Mouse (Mus musculus): ENCODE data around the gene Plpp3. TPM values are rescaled to one million over a fixed set of nuclear protein-coding genes. Genes with fewer than 3 reads are reported as not detected.

Plpp3 gene
- polyA plus RNA-seq, 1 experiment from 2014 or later, result 36.9 TPM

- Histone ChIP-seq H3K4me3 (ENCODE audit: low read depth, low read length) (no peak overlapping the region), H3K4me1 (replicated peaks; ENCODE audit: control insufficient read depth, insufficient read depth, low read length) (peaks cover 10% of the 10 kb centered on the region), H3K4me2 (ENCODE audit: low read length) (no peak overlapping the region), H3K27ac (ENCODE audit: low read depth) (no peak overlapping the region), H3K9ac (ENCODE audit: low read length) (no peak overlapping the region), H3K27me3 (replicated peaks; ENCODE audit: control insufficient read depth, insufficient read depth, low read length) (no peaks in the 10 kb centered on the region; the same call in 1 of the 2 replicates), H3K36me3 (ENCODE audit: control insufficient read depth, insufficient read depth, low read length) (no peaks in the 10 kb centered on the region), H3K9me3 (ENCODE audit: control insufficient read depth, low read length) (no peaks in the 10 kb centered on the region)
- DNase-seq (ENCODE audit: low spot score) (no peak), ATAC-seq (replicated peaks; ENCODE audit: low FRiP score, low TSS enrichment, low read depth) (no peak)
- WGBS, result 79% methylated on average over 7 of the region's 7 CpGs
Measured at GRCm38 (mm10) chr4:105246331-105246730, 89.2 kb downstream of the Plpp3 start.

GRCm38 (mm10) chr4:105248161-105248560 is 91.0 kb downstream of the Plpp3 start:
- no peak overlapping the region for H3K4me2 ChIP-seq (ENCODE audit: low read length)
- no peak overlapping the region for H3K9ac ChIP-seq (ENCODE audit: low read length)
- H3K4me3 ChIP-seq (ENCODE audit: low read depth, low read length), result no peak overlapping the region
- no peaks in the 10 kb centered on the region for H3K36me3 ChIP-seq (ENCODE audit: control insufficient read depth, insufficient read depth, low read length)
- H3K4me1 ChIP-seq (replicated peaks; ENCODE audit: control insufficient read depth, insufficient read depth, low read length), result peaks cover 10% of the 10 kb centered on the region
- no peak for DNase-seq (ENCODE audit: low spot score)
- H3K9me3 ChIP-seq (ENCODE audit: control insufficient read depth, low read length), result no peaks in the 10 kb centered on the region
- 65% methylated on average over 1 of the region's 1 CpGs for WGBS
- no peak overlapping the region for H3K27ac ChIP-seq (ENCODE audit: low read depth)
- no peaks in the 10 kb centered on the region; the same call in 1 of the 2 replicates for H3K27me3 ChIP-seq (replicated peaks; ENCODE audit: control insufficient read depth, insufficient read depth, low read length)
- ATAC-seq (replicated peaks; ENCODE audit: low FRiP score, low TSS enrichment, low read depth), result no peak

- Histone ChIP-seq H3K27me3 (replicated peaks; ENCODE audit: control insufficient read depth, insufficient read depth, low read length) (no peaks in the 10 kb centered on the region; the same call in 1 of the 2 replicates), H3K4me3 (ENCODE audit: low read depth, low read length) (no peak overlapping the region), H3K9ac (ENCODE audit: low read length) (no peak overlapping the region), H3K4me1 (replicated peaks; ENCODE audit: control insufficient read depth, insufficient read depth, low read length) (peaks cover 10% of the 10 kb centered on the region), H3K36me3 (ENCODE audit: control insufficient read depth, insufficient read depth, low read length) (no peaks in the 10 kb centered on the region), H3K4me2 (ENCODE audit: low read length) (no peak overlapping the region), H3K27ac (ENCODE audit: low read depth) (no peak overlapping the region), H3K9me3 (ENCODE audit: control insufficient read depth, low read length) (no peaks in the 10 kb centered on the region)
- DNase-seq (ENCODE audit: low spot score), result no peak
- ATAC-seq (replicated peaks; ENCODE audit: low FRiP score, low TSS enrichment, low read depth), result no peak
- WGBS, result 87% methylated on average over 4 of the region's 4 CpGs
Measured at GRCm38 (mm10) chr4:105249283-105249682, 92.1 kb downstream of the Plpp3 start.

DNA sequence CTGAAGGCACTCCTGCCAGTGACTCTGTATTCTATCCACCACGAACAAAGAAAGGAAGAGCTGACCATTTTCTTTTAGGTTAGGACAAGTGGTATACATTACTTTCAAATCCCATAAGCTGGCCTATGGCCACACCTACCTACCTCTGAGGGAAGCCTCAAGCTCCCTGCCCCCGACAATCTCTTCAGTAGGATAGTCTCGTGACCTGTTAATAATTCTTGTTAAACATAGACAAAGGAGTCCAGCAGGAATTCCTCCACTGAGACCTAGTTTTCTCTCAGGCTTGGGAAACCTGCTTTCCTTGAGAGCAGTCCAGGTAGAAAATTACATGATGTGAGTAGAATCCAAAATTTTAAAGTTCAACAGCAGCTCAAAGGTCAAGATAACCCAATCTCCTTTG is 93.8 kb downstream of the Plpp3 start:
- H3K27ac ChIP-seq (ENCODE audit: low read depth), result no peak overlapping the region
- ATAC-seq (replicated peaks; ENCODE audit: low FRiP score, low TSS enrichment, low read depth), result no peak
- no peaks in the 10 kb centered on the region for H3K4me1 ChIP-seq (replicated peaks; ENCODE audit: control insufficient read depth, insufficient read depth, low read length)
- H3K9ac ChIP-seq (ENCODE audit: low read length), result no peak overlapping the region
- 62% methylated on average over 3 of the region's 3 CpGs for WGBS
- DNase-seq (ENCODE audit: low spot score), result no peak
- no peaks in the 10 kb centered on the region for H3K9me3 ChIP-seq (ENCODE audit: control insufficient read depth, low read length)
- H3K36me3 ChIP-seq (ENCODE audit: control insufficient read depth, insufficient read depth, low read length), result no peaks in the 10 kb centered on the region
- no peak overlapping the region for H3K4me2 ChIP-seq (ENCODE audit: low read length)
- no peaks in the 10 kb centered on the region for H3K27me3 ChIP-seq (replicated peaks; ENCODE audit: control insufficient read depth, insufficient read depth, low read length)
- H3K4me3 ChIP-seq (ENCODE audit: low read depth, low read length), result no peak overlapping the region

DNA sequence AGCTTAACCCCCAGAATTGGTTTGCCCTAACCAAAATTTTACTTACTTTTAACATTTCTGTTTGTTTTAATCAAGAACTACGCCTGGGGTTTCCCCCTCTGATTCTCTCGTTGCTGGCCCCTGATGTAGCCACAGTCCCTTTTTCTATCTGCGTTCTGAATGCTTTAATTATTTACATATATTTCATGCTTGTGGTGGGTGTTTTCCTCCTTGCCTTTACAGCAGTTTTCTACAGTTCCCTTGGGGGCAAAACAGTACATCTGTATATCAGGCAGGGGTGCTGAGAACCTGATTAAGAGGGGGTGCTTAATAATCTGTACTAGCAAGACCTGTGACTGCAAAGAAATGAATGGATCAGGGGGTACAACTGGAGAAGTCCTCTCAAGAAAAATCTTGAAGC is 94.9 kb downstream of the Plpp3 start:
- H3K9me3 ChIP-seq (ENCODE audit: control insufficient read depth, low read length), result no peaks in the 10 kb centered on the region
- ATAC-seq (replicated peaks; ENCODE audit: low FRiP score, low TSS enrichment, low read depth) (no peak), DNase-seq (ENCODE audit: low spot score) (no peak)
- H3K27me3 ChIP-seq (replicated peaks; ENCODE audit: control insufficient read depth, insufficient read depth, low read length), result no peaks in the 10 kb centered on the region
- 72% methylated on average over 3 of the region's 3 CpGs for WGBS
- H3K27ac ChIP-seq (ENCODE audit: low read depth), result no peak overlapping the region
- H3K4me1 ChIP-seq (replicated peaks; ENCODE audit: control insufficient read depth, insufficient read depth, low read length), result no peaks in the 10 kb centered on the region
- no peaks in the 10 kb centered on the region for H3K36me3 ChIP-seq (ENCODE audit: control insufficient read depth, insufficient read depth, low read length)
- no peak overlapping the region for H3K4me3 ChIP-seq (ENCODE audit: low read depth, low read length)
- no peak overlapping the region for H3K4me2 ChIP-seq (ENCODE audit: low read length)
- no peak overlapping the region for H3K9ac ChIP-seq (ENCODE audit: low read length)

GRCm38 (mm10) chr4:105252571-105253200 is 95.5 kb downstream of the Plpp3 start:
- WGBS, result 39% methylated on average over 5 of the region's 5 CpGs
- 0 out of 2 replicates have a peak, but pooled peaks have one; percentile 24 for ATAC-seq (replicated peaks; ENCODE audit: low FRiP score, low TSS enrichment, low read depth)
- Histone ChIP-seq H3K9me3 (ENCODE audit: control insufficient read depth, low read length) (no peaks in the 10 kb centered on the region), H3K4me1 (replicated peaks; ENCODE audit: control insufficient read depth, insufficient read depth, low read length) (no peaks in the 10 kb centered on the region), H3K4me3 (ENCODE audit: low read depth, low read length) (no peak overlapping the region), H3K36me3 (ENCODE audit: control insufficient read depth, insufficient read depth, low read length) (no peaks in the 10 kb centered on the region), H3K9ac (ENCODE audit: low read length) (no peak overlapping the region), H3K27me3 (replicated peaks; ENCODE audit: control insufficient read depth, insufficient read depth, low read length) (no peaks in the 10 kb centered on the region), H3K4me2 (ENCODE audit: low read length) (no peak overlapping the region), H3K27ac (ENCODE audit: low read depth) (no peak overlapping the region)
- DNase-seq (ENCODE audit: low spot score), result no peak

DNA sequence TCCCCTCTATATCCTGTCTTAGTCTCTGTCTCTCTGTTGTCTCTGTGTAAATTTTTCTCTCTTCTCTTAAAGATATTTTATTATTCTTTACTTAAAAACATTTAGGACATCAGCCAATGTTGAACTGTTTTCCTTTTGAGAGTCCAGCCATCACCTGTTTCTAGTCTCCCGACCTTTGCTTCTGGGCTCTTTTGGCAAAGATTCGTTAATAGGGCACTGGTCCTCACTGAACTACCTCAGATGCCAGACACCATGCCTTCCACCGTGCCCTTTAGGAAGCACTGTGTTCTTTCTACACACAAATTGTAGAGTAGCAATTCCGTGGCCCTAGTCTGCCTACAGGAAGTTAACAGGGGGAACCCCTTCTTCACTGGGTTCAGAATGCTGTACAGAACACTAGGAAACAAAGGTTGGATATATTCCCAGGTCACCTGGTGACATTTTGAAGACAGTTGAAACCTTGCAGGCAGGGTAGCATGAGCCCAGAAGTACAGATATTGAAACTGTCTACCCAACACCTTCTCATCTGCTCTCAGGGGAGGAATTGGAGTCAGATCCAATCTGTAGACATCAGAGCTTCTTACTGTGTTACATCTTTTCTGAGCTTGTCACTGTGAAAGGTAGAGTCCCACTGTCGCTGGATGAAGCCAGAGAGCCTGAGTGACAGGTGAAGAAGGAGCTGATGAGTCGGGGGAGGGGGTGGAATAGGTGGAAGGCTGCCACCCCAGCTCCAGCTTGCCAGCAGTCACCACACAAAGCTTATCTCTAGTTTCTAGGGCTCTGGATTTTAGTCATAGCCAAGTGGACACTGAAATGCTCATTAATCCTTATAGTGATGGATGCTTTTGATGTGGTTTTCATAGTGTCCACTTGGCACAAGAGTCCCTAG is 96.5 kb downstream of the Plpp3 start:
- DNase-seq (ENCODE audit: low spot score), result no peak
- Histone ChIP-seq H3K4me2 (ENCODE audit: low read length) (no peak overlapping the region), H3K27ac (ENCODE audit: low read depth) (no peak overlapping the region), H3K4me1 (replicated peaks; ENCODE audit: control insufficient read depth, insufficient read depth, low read length) (no peaks in the 10 kb centered on the region), H3K4me3 (ENCODE audit: low read depth, low read length) (no peak overlapping the region), H3K36me3 (ENCODE audit: control insufficient read depth, insufficient read depth, low read length) (no peaks in the 10 kb centered on the region), H3K9ac (ENCODE audit: low read length) (no peak overlapping the region), H3K27me3 (replicated peaks; ENCODE audit: control insufficient read depth, insufficient read depth, low read length) (no peaks in the 10 kb centered on the region), H3K9me3 (ENCODE audit: control insufficient read depth, low read length) (no peaks in the 10 kb centered on the region)
- 70% methylated on average over 6 of the region's 6 CpGs for WGBS
- ATAC-seq (replicated peaks; ENCODE audit: low FRiP score, low TSS enrichment, low read depth), result no peak

GRCm38 (mm10) chr4:105254365-105254764 is 97.2 kb downstream of the Plpp3 start:
- no peak overlapping the region for H3K9ac ChIP-seq (ENCODE audit: low read length)
- H3K4me2 ChIP-seq (ENCODE audit: low read length), result no peak overlapping the region
- no peak for ATAC-seq (replicated peaks; ENCODE audit: low FRiP score, low TSS enrichment, low read depth)
- 90% methylated on average over 4 of the region's 4 CpGs for WGBS
- H3K27ac ChIP-seq (ENCODE audit: low read depth), result no peak overlapping the region
- H3K4me3 ChIP-seq (ENCODE audit: low read depth, low read length), result no peak overlapping the region
- H3K9me3 ChIP-seq (ENCODE audit: control insufficient read depth, low read length), result no peaks in the 10 kb centered on the region
- no peaks in the 10 kb centered on the region for H3K27me3 ChIP-seq (replicated peaks; ENCODE audit: control insufficient read depth, insufficient read depth, low read length)
- DNase-seq (ENCODE audit: low spot score), result no peak
- H3K36me3 ChIP-seq (ENCODE audit: control insufficient read depth, insufficient read depth, low read length), result no peaks in the 10 kb centered on the region
- H3K4me1 ChIP-seq (replicated peaks; ENCODE audit: control insufficient read depth, insufficient read depth, low read length), result no peaks in the 10 kb centered on the region
